Mouse (Mus musculus) limb, embryonic 14.5 days (tissue): ENCODE results near the gene Slc6a20a. TPM values are rescaled to one million over a fixed set of nuclear protein-coding genes. Genes with fewer than 3 reads are reported as not detected.

Experiments
- ATAC-seq: fragments of 200-750 bp; cut with Nextera tagmentation; 2 replicates; pipeline ENCODE4 v1.8.0; 2017; ENCODE audit warnings: low read depth, moderate number of reproducible peaks, moderate TSS enrichment; ENCODE audit not compliant: low FRiP score
- DNase-seq: peaks from one replicate; pipeline ENCODE4 v3.0.0-alpha.2; 2015; ENCODE audit warnings: low spot score
- H3K27ac ChIP-seq: fragments of 300-500 bp; sonication (generic); replicated peaks from 2 replicates; pipeline ENCODE4 v1.5.1; 2014; ENCODE audit warnings: low read depth, mild to moderate bottlenecking, low read length, moderate library complexity, mixed read lengths
- H3K27me3 ChIP-seq: fragments of 300-500 bp; sonication (generic); 2 replicates; pipeline ENCODE4 v1.6.1; 2014; ENCODE audit warnings: low read length, mixed read lengths; ENCODE audit not compliant: control insufficient read depth, insufficient read depth
- H3K36me3 ChIP-seq: fragments of 300-500 bp; sonication (generic); 2 replicates; pipeline ENCODE4 v1.6.1; 2014; ENCODE audit warnings: mild to moderate bottlenecking, low read length, moderate library complexity, mixed read lengths; ENCODE audit not compliant: control insufficient read depth, insufficient read depth
- H3K4me1 ChIP-seq: fragments of 300-500 bp; sonication (generic); 2 replicates; pipeline ENCODE4 v1.6.1; 2014; ENCODE audit warnings: antibody characterized with exemption, low read length, mixed read lengths; ENCODE audit not compliant: control insufficient read depth, insufficient read depth
- H3K4me2 ChIP-seq: fragments of 300-500 bp; sonication (generic); replicated peaks from 2 replicates; pipeline ENCODE4 v1.6.1; 2014; ENCODE audit warnings: low read depth, mild to moderate bottlenecking, low read length, moderate library complexity; ENCODE audit not compliant: severe bottlenecking
- H3K4me3 ChIP-seq: fragments of 300-500 bp; sonication (generic); replicated peaks from 2 replicates; pipeline ENCODE4 v1.5.1; 2014; ENCODE audit warnings: low read length
- H3K9ac ChIP-seq: fragments of 300-500 bp; sonication (generic); 2 replicates; pipeline ENCODE4 v1.6.1; 2014; ENCODE audit warnings: mild to moderate bottlenecking, low read depth, low read length, moderate library complexity; ENCODE audit not compliant: severe bottlenecking
- H3K9me3 ChIP-seq: fragments of 300-500 bp; sonication (generic); 2 replicates; pipeline ENCODE4 v1.6.1; 2016; ENCODE audit warnings: low read length; ENCODE audit not compliant: control insufficient read depth
- POLR2A ChIP-seq: fragments of 200-500 bp; IDR thresholded peaks from 2 replicates; pipeline ENCODE4 v1.8.0; 2012; ENCODE audit warnings: inconsistent platforms, mild to moderate bottlenecking, moderate library complexity, borderline replicate concordance; ENCODE audit not compliant: insufficient read depth, insufficient read length; ENCODE audit errors: extremely low read depth
- WGBS: fragments of 180-500 bp; shearing (Covaris S2); extraction: QIAGEN DNeasy Blood & Tissue Kit; methylation state at CpG from one replicate; pipeline ENCODE4 v1.1.7; 2014; 5-methylcytosine and 5-hydroxymethylcytosine counted together
- polyA plus RNA-seq, 2 experiments: library from polyadenylated mRNA; depleted of rRNA in 1 of 2; stranded (reverse) in 1 of 2; unstranded in 1 of 2; fragments of >200 nt; fragmentation: Nextera tagmentation in 1 of 2; extraction: Ambion mirVana in 1 of 2; gene quantifications; 2 replicates each; pipeline versions ENCODE4 v1.2.1 to v1.2.3; 2012 to 2014

Slc6a20a gene
- polyA plus RNA-seq, 2 experiments: 0.06 TPM; not detected in 1

DNA sequence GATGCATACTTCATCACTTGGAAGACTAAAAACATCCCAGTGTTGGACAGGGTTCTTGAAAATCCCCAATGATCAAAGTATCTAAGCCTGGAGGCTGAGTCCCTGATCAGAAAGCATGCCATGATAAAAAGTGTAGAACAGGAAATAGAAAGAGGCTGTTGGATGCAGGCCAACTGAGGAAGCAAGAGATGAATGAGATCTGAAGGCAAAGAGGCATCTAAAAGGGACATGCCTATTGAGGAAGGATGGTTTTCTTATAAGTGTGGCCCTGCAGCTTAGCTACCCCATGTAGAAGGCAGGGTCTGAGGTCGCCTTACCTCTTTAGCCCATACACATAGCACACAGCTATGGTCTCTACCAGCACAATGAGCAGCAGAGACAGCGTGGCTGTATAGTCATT, 81.8 kb downstream of the Slc6a20a start:
- Histone ChIP-seq H3K27me3 (no peaks in the 10 kb centered on the region), H3K4me3 (no peak overlapping the region), H3K4me1 (no peaks in the 10 kb centered on the region), H3K36me3 (peaks cover 13% of the 10 kb centered on the region), H3K27ac (no peak overlapping the region), H3K4me2 (no peak overlapping the region), H3K9ac (no peak overlapping the region), H3K9me3 (no peaks in the 10 kb centered on the region)
- ATAC-seq (no peak), DNase-seq (no peak)
- 91% methylated on average over 2 of the region's 2 CpGs for WGBS
- TF ChIP-seq POLR2A: no peak

DNA sequence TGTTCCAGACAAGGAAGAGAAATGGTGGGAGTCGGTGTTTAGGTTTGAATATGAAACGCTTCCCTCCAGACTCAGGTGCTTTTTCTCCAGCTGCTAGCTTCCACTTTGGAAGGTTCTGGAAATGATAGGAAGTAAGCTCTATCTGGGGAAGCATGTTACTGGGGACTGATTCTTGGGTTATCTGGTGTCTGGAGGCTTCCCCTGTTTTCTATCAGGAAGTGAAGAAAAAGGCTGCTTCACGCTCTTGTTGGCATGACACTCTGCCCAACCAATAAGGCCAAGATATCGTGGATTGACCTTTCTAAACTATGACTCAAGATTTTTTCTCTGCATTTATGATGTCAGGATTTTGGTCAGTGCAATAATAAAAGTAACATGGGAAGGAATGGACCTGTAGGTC, 83.5 kb downstream of the Slc6a20a start:
- H3K4me3 ChIP-seq: no peak overlapping the region
- H3K9ac ChIP-seq: no peak overlapping the region
- WGBS: 96% methylated on average over 4 of the region's 4 CpGs
- no peak for DNase-seq
- no peak for TF ChIP-seq POLR2A
- no peak overlapping the region for H3K27ac ChIP-seq
- H3K4me2 ChIP-seq: no peak overlapping the region
- H3K36me3 ChIP-seq: peaks cover 20% of the 10 kb centered on the region
- no peak for ATAC-seq
- H3K9me3 ChIP-seq: no peaks in the 10 kb centered on the region
- no peaks in the 10 kb centered on the region for H3K4me1 ChIP-seq
- no peaks in the 10 kb centered on the region for H3K27me3 ChIP-seq

DNA sequence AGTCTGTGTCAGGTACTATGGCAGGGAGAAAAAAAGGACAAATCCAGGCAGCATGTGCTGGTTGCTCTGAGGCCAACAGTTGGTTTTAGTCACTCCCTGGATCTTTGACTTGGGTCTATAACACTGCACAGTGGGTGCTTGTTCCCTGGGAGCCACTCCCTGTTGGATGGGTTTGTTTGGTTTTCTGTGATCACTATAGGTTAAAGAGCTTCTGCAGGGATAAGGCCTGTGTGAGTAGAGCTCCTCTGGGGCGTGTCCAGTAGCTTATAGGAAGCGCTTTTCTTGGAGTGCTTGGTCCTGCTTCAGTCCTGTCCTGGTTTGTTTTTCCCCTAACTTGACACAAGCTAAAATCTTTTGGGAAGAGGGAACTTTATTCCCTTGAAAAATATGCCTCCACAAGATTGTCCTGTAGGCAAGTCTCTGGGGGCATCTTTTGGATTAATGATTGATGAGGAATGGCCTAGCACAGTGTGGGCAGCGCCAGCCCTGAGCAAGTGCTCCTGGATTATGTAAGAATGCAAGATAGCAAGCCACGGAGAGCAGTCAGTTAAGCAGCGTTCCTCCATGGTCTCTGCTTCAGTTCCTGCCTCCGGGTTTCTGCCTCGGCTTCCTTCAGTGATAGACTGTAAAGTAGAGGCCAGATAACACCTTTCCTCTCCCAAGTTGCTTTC, 89.3 kb downstream of the Slc6a20a start:
- DNase-seq (no peak), ATAC-seq (no peak)
- Histone ChIP-seq H3K9ac (no peak overlapping the region), H3K27ac (no peak overlapping the region), H3K9me3 (no peaks in the 10 kb centered on the region), H3K27me3 (no peaks in the 10 kb centered on the region), H3K36me3 (peaks cover 43% of the 10 kb centered on the region), H3K4me1 (no peaks in the 10 kb centered on the region), H3K4me3 (no peak overlapping the region), H3K4me2 (no peak overlapping the region)
- no peak for TF ChIP-seq POLR2A
- 92% methylated on average over 7 of the region's 7 CpGs for WGBS

Other genes with a start within 250 kb of the Slc6a20a start
- 32.5 and 41.1 TPM in 2 replicates for gene Limd1, start 200.2 kb downstream of the Slc6a20a start, polyA plus RNA-seq (2012; rRNA removed)
- gene Limd1, start 200.2 kb downstream of the Slc6a20a start, polyA plus RNA-seq (2014; fragmentation: Nextera tagmentation; extraction: Ambion mirVana): 58.4 and 63.1 TPM in 2 replicates
- 23.5 and 25.2 TPM in 2 replicates for gene Sacm1l, start 149.1 kb downstream of the Slc6a20a start, polyA plus RNA-seq (2012; rRNA removed)
- gene Sacm1l, start 149.1 kb downstream of the Slc6a20a start, polyA plus RNA-seq (2014; fragmentation: Nextera tagmentation; extraction: Ambion mirVana): 49.6 and 50.2 TPM in 2 replicates
- 0.01 and 0.03 TPM in 2 replicates for gene Slc6a20b, start 46.3 kb downstream of the Slc6a20a start, polyA plus RNA-seq (2012; rRNA removed)
- 0.18 and 0.19 TPM in 2 replicates for gene Slc6a20b, start 46.3 kb downstream of the Slc6a20a start, polyA plus RNA-seq (2014; fragmentation: Nextera tagmentation; extraction: Ambion mirVana)
- gene Ccr9, start 446 bp downstream of the Slc6a20a start, polyA plus RNA-seq (2012; rRNA removed): 0.09 and 0.13 TPM in 2 replicates
- gene Ccr9, start 446 bp downstream of the Slc6a20a start, polyA plus RNA-seq (2014; fragmentation: Nextera tagmentation; extraction: Ambion mirVana): 0.17 and 0.30 TPM in 2 replicates
- 24.4 and 33.6 TPM in 2 replicates for gene Lztfl1, start 38.8 kb upstream of the Slc6a20a start, polyA plus RNA-seq (2012; rRNA removed)
- 64.8 and 74.3 TPM in 2 replicates for gene Lztfl1, start 38.8 kb upstream of the Slc6a20a start, polyA plus RNA-seq (2014; fragmentation: Nextera tagmentation; extraction: Ambion mirVana)
- 0.09 and 0.10 TPM in 2 replicates for gene Cxcr6, start 127.6 kb upstream of the Slc6a20a start, polyA plus RNA-seq (2012; rRNA removed)
- gene Cxcr6, start 127.6 kb upstream of the Slc6a20a start, polyA plus RNA-seq (2014; fragmentation: Nextera tagmentation; extraction: Ambion mirVana): 0.44 and 0.70 TPM in 2 replicates
- gene Fyco1, start 173.0 kb upstream of the Slc6a20a start, polyA plus RNA-seq (2012; rRNA removed): 10.7 TPM in 2 replicates
- 12.6 and 14.1 TPM in 2 replicates for gene Fyco1, start 173.0 kb upstream of the Slc6a20a start, polyA plus RNA-seq (2014; fragmentation: Nextera tagmentation; extraction: Ambion mirVana)
- 0.01 TPM in 1 of 2 replicates, not detected in the other for gene Xcr1, start 183.1 kb upstream of the Slc6a20a start, polyA plus RNA-seq (2012; rRNA removed)
- gene Xcr1, start 183.1 kb upstream of the Slc6a20a start, polyA plus RNA-seq (2014; fragmentation: Nextera tagmentation; extraction: Ambion mirVana): not detected in 2 replicates